Mouse (Mus musculus): ENCODE measurements at regions not wholly inside any gene's neighbourhood (a gene's known extent, or its start where the extent isn't known, plus 50 kb on each side); places are given as distances from the start of the nearest gene placed in this dataset.

DNA sequence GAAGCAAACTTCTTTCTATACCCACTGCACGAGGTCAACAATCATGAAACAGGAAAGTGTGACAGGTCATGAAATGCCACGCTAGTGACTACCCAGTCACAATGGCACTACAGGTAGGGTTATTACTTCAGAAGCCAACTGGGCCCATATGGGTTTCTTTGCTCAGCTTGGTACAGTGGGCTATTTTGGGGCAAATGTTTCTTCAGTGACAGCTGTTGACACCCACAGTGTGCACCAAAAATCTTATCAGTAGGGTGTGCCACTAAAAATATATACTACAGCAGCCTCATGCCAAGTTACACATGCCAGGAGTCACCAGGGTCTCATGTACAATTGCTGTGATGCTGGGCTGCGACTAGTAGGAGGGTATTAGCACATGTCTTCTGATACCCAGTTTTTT is 493.1 kb downstream of the Cetn3 start:
- 85% methylated on average over 3 of the region's 3 CpGs for WGBS
- Histone ChIP-seq H3K27ac (ENCODE audit: low read length) (no peak overlapping the region), H3K4me2 (replicated peaks; ENCODE audit: low read depth, low read length) (no peak overlapping the region), H3K4me3 (ENCODE audit: low read length) (no peak overlapping the region), H3K9ac (replicated peaks; ENCODE audit: low read length) (no peak overlapping the region), H3K27me3 (ENCODE audit: insufficient read depth, low read length) (no peaks in the 10 kb centered on the region), H3K4me1 (ENCODE audit: insufficient read depth, low read length) (no peaks in the 10 kb centered on the region), H3K36me3 (ENCODE audit: insufficient read depth, low read length) (no peaks in the 10 kb centered on the region), H3K9me3 (ENCODE audit: low read length) (no peaks in the 10 kb centered on the region)
- ATAC-seq (ENCODE audit: low FRiP score, low TSS enrichment): no peak

DNA sequence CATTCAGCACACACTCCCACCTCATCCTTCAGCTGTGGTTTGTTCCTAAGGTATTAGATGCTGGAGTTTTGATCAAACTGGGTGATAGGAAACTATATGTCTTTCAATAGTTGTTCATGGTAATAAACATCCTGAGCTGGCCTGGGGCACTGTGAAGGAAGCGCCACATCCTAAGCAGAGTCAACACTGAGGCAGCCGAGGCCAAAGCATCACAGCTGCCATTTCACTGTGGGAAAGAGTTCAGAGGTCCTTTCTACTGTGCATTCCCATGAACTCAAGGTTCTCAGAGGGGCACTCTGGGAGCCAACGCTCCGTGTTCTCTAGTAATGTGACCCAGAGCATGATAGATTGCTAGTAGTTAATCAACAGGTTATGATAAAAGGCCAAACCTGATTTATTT is 497.9 kb downstream of the Cetn3 start:
- Histone ChIP-seq H3K4me2 (replicated peaks; ENCODE audit: low read depth, low read length) (no peak overlapping the region), H3K27me3 (ENCODE audit: insufficient read depth, low read length) (no peaks in the 10 kb centered on the region), H3K4me1 (ENCODE audit: insufficient read depth, low read length) (no peaks in the 10 kb centered on the region), H3K36me3 (ENCODE audit: insufficient read depth, low read length) (no peaks in the 10 kb centered on the region), H3K9me3 (ENCODE audit: low read length) (no peaks in the 10 kb centered on the region), H3K4me3 (ENCODE audit: low read length) (no peak overlapping the region), H3K9ac (replicated peaks; ENCODE audit: low read length) (no peak overlapping the region), H3K27ac (ENCODE audit: low read length) (no peak overlapping the region)
- peak; percentile 57 for ATAC-seq (ENCODE audit: low FRiP score, low TSS enrichment)
- 26% methylated on average over 4 of the region's 4 CpGs for WGBS

GRCm38 (mm10) chr13:82295834-82296233 is 513.0 kb downstream of the Cetn3 start:
- H3K27ac ChIP-seq (ENCODE audit: low read length): no peak overlapping the region
- ATAC-seq (ENCODE audit: low FRiP score, low TSS enrichment): no peak
- H3K4me3 ChIP-seq (ENCODE audit: low read length): no peak overlapping the region
- no peaks in the 10 kb centered on the region for H3K4me1 ChIP-seq (ENCODE audit: insufficient read depth, low read length)
- no peaks in the 10 kb centered on the region for H3K9me3 ChIP-seq (ENCODE audit: low read length)
- 52% methylated on average over 3 of the region's 3 CpGs for WGBS
- H3K36me3 ChIP-seq (ENCODE audit: insufficient read depth, low read length): no peaks in the 10 kb centered on the region
- no peak overlapping the region for H3K9ac ChIP-seq (replicated peaks; ENCODE audit: low read length)
- no peaks in the 10 kb centered on the region for H3K27me3 ChIP-seq (ENCODE audit: insufficient read depth, low read length)
- H3K4me2 ChIP-seq (replicated peaks; ENCODE audit: low read depth, low read length): no peak overlapping the region

DNA sequence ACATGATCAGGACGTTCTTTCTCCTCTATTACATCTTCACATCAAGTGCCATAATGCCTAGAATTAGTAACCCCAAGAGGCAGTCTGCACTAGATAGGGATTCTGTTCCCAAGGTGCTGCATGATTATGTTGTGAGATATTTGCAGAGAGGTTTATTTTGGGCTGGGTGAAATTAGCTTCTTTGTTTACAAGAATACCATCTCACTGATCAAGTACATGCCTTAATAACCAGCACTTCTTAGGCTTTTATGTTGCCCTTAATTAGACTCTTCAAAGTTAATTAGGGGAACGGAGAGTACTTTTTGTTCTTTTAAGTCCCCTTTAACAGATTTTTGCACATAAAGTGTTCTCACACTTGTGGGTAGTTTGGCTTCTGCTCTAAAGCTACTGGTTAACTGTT is 521.4 kb downstream of the Cetn3 start:
- Histone ChIP-seq H3K4me3 (ENCODE audit: low read length) (no peak overlapping the region), H3K4me1 (ENCODE audit: insufficient read depth, low read length) (no peaks in the 10 kb centered on the region), H3K9me3 (ENCODE audit: low read length) (no peaks in the 10 kb centered on the region), H3K27me3 (ENCODE audit: insufficient read depth, low read length) (no peaks in the 10 kb centered on the region), H3K27ac (ENCODE audit: low read length) (no peak overlapping the region), H3K9ac (replicated peaks; ENCODE audit: low read length) (no peak overlapping the region), H3K4me2 (replicated peaks; ENCODE audit: low read depth, low read length) (no peak overlapping the region), H3K36me3 (ENCODE audit: insufficient read depth, low read length) (no peaks in the 10 kb centered on the region)
- ATAC-seq (ENCODE audit: low FRiP score, low TSS enrichment): no peak
- 52% methylated on average over 2 of the region's 2 CpGs for WGBS

- ATAC-seq (ENCODE audit: low FRiP score, low TSS enrichment): no peak
- Histone ChIP-seq H3K4me2 (replicated peaks; ENCODE audit: low read depth, low read length) (no peak overlapping the region), H3K4me3 (ENCODE audit: low read length) (no peak overlapping the region), H3K9me3 (ENCODE audit: low read length) (no peaks in the 10 kb centered on the region), H3K36me3 (ENCODE audit: insufficient read depth, low read length) (no peaks in the 10 kb centered on the region), H3K27me3 (ENCODE audit: insufficient read depth, low read length) (no peaks in the 10 kb centered on the region), H3K27ac (ENCODE audit: low read length) (no peak overlapping the region), H3K4me1 (ENCODE audit: insufficient read depth, low read length) (no peaks in the 10 kb centered on the region), H3K9ac (replicated peaks; ENCODE audit: low read length) (no peak overlapping the region)
- WGBS: 36% methylated on average over 6 of the region's 6 CpGs
Measured at GRCm38 (mm10) chr13:82305076-82305475, 522.2 kb downstream of the Cetn3 start.

DNA sequence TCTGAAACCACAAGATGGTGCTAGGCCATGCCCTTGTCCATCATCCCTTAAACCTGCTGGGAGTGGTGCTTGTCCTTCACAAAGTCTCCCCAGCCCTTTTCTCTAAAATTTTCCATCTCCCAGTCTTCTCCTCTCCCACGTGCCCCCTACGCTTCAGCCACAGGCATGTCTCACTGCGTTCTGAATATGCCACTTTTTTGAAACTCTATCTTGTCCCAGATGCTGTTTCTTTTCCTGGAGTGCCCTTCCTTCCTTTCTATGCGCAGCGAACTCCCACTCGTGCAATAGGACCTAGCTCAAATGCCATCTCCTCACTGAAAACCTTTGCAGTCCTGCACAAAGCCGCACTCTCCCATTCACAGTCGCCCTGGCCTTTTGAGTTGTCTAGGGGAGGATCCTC is 525.5 kb downstream of the Cetn3 start:
- Histone ChIP-seq H3K4me2 (replicated peaks; ENCODE audit: low read depth, low read length) (no peak overlapping the region), H3K27me3 (ENCODE audit: insufficient read depth, low read length) (no peaks in the 10 kb centered on the region), H3K27ac (ENCODE audit: low read length) (no peak overlapping the region), H3K4me1 (ENCODE audit: insufficient read depth, low read length) (no peaks in the 10 kb centered on the region), H3K9me3 (ENCODE audit: low read length) (no peaks in the 10 kb centered on the region), H3K36me3 (ENCODE audit: insufficient read depth, low read length) (no peaks in the 10 kb centered on the region), H3K4me3 (ENCODE audit: low read length) (no peak overlapping the region), H3K9ac (replicated peaks; ENCODE audit: low read length) (no peak overlapping the region)
- no peak for ATAC-seq (ENCODE audit: low FRiP score, low TSS enrichment)
- 69% methylated on average over 8 of the region's 8 CpGs for WGBS

GRCm38 (mm10) chr13:82316573-82317202 is 533.8 kb downstream of the Cetn3 start:
- no peaks in the 10 kb centered on the region for H3K9me3 ChIP-seq (ENCODE audit: low read length)
- H3K36me3 ChIP-seq (ENCODE audit: insufficient read depth, low read length): no peaks in the 10 kb centered on the region
- no peak overlapping the region for H3K9ac ChIP-seq (replicated peaks; ENCODE audit: low read length)
- peaks cover 6% of the 10 kb centered on the region for H3K4me1 ChIP-seq (ENCODE audit: insufficient read depth, low read length)
- H3K27ac ChIP-seq (ENCODE audit: low read length): no peak overlapping the region
- ATAC-seq (ENCODE audit: low FRiP score, low TSS enrichment): peak; percentile 70; the same call in 1 of the 2 replicates
- no peak overlapping the region for H3K4me2 ChIP-seq (replicated peaks; ENCODE audit: low read depth, low read length)
- H3K4me3 ChIP-seq (ENCODE audit: low read length): no peak overlapping the region
- WGBS: 29% methylated on average over 5 of the region's 5 CpGs
- H3K27me3 ChIP-seq (ENCODE audit: insufficient read depth, low read length): no peaks in the 10 kb centered on the region

DNA sequence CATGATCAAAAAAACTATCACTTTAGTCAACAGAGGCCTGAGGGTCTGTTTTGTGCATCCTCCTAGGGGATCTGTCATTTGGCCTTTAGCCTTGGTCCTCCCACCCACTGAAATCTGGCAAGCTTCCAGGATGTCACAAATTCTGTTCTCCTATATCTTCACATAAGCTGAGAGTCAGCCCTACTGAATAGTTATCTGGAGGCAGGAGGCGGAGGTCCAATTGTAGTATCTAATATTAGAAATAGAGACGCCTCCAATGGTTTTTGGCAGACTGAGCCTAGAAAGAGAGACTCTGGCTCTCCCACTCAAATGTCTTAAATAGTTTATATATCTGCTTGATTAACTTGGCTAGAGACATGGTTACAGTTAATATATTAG is 534.3 kb downstream of the Cetn3 start:
- WGBS: 36% methylated on average over 2 of the region's 2 CpGs
- Histone ChIP-seq H3K4me2 (replicated peaks; ENCODE audit: low read depth, low read length) (no peak overlapping the region), H3K4me1 (ENCODE audit: insufficient read depth, low read length) (peaks cover 6% of the 10 kb centered on the region), H3K9ac (replicated peaks; ENCODE audit: low read length) (no peak overlapping the region), H3K27ac (ENCODE audit: low read length) (no peak overlapping the region), H3K4me3 (ENCODE audit: low read length) (no peak overlapping the region), H3K36me3 (ENCODE audit: insufficient read depth, low read length) (no peaks in the 10 kb centered on the region), H3K27me3 (ENCODE audit: insufficient read depth, low read length) (no peaks in the 10 kb centered on the region), H3K9me3 (ENCODE audit: low read length) (no peaks in the 10 kb centered on the region)
- ATAC-seq (ENCODE audit: low FRiP score, low TSS enrichment): peak; percentile 95

- H3K4me1 ChIP-seq (ENCODE audit: insufficient read depth, low read length): peaks cover 6% of the 10 kb centered on the region
- H3K9ac ChIP-seq (replicated peaks; ENCODE audit: low read length): no peak overlapping the region
- H3K9me3 ChIP-seq (ENCODE audit: low read length): no peaks in the 10 kb centered on the region
- WGBS: 80% methylated on average over 3 of the region's 3 CpGs
- H3K27me3 ChIP-seq (ENCODE audit: insufficient read depth, low read length): no peaks in the 10 kb centered on the region
- H3K27ac ChIP-seq (ENCODE audit: low read length): no peak overlapping the region
- no peaks in the 10 kb centered on the region for H3K36me3 ChIP-seq (ENCODE audit: insufficient read depth, low read length)
- no peak overlapping the region for H3K4me3 ChIP-seq (ENCODE audit: low read length)
- no peak overlapping the region for H3K4me2 ChIP-seq (replicated peaks; ENCODE audit: low read depth, low read length)
- no peak for ATAC-seq (ENCODE audit: low FRiP score, low TSS enrichment)
Measured at GRCm38 (mm10) chr13:82318395-82318794, 535.5 kb downstream of the Cetn3 start.

GRCm38 (mm10) chr13:82354355-82354754 is 571.5 kb downstream of the Cetn3 start:
- H3K9me3 ChIP-seq (ENCODE audit: low read length): no peaks in the 10 kb centered on the region
- no peaks in the 10 kb centered on the region for H3K27me3 ChIP-seq (ENCODE audit: insufficient read depth, low read length)
- no peak overlapping the region for H3K4me3 ChIP-seq (ENCODE audit: low read length)
- no peaks in the 10 kb centered on the region for H3K4me1 ChIP-seq (ENCODE audit: insufficient read depth, low read length)
- no peak for ATAC-seq (ENCODE audit: low FRiP score, low TSS enrichment)
- no peaks in the 10 kb centered on the region for H3K36me3 ChIP-seq (ENCODE audit: insufficient read depth, low read length)
- H3K4me2 ChIP-seq (replicated peaks; ENCODE audit: low read depth, low read length): no peak overlapping the region
- H3K27ac ChIP-seq (ENCODE audit: low read length): no peak overlapping the region
- H3K9ac ChIP-seq (replicated peaks; ENCODE audit: low read length): no peak overlapping the region
- WGBS: 87% methylated on average over 2 of the region's 2 CpGs
